8 mouse cellular contexts compared by ENCODE assay signal in genomic region chr4:91379559-91379958, GRCm38 (mm10). TPM values are rescaled to one million over a fixed set of nuclear protein-coding genes. Genes with fewer than 3 reads are reported as not detected.
DNase-seq lines count a peak whose midpoint lies in the region; ATAC-seq and TF ChIP-seq lines count a peak whose summit lies in the region.

No protein-coding gene starts in this region.

- H3K36me3 ChIP-seq in embryonic facial prominence, embryonic 13.5 days, result no peaks in the 10 kb centered on the region
- no peaks in the 10 kb centered on the region for H3K36me3 ChIP-seq in limb, embryonic 11.5 days (ENCODE audit: control insufficient read depth, insufficient read depth, low read length)
- H3K36me3 ChIP-seq in stomach, postnatal 0 days (ENCODE audit: control insufficient read depth, insufficient read depth, low read length), result no peaks in the 10 kb centered on the region

- intact Hi-C loops in left cerebral cortex, adult 2 months (cut with DNase I), result loop anchor here (10.0 kb wide), 4 partner anchors 115 to 1205 kb away; no protein-coding TSS in a partner anchor

- no peak for TF ChIP-seq EP300 in stomach, postnatal 0 days (optimal IDR thresholded peaks at IDR 0.05)

- under 1% methylated on average over 9 of the region's 9 CpGs for WGBS in embryonic facial prominence, embryonic 13.5 days
- WGBS in limb, embryonic 11.5 days, result 0% methylated on average over 9 of the region's 9 CpGs
- 0% methylated on average over 9 of the region's 9 CpGs for WGBS in stomach, postnatal 0 days

- no peaks in the 10 kb centered on the region for H3K9me3 ChIP-seq in embryonic facial prominence, embryonic 13.5 days
- no peaks in the 10 kb centered on the region for H3K9me3 ChIP-seq in limb, embryonic 11.5 days (ENCODE audit: control insufficient read depth, low read length)
- H3K9me3 ChIP-seq in stomach, postnatal 0 days (ENCODE audit: control insufficient read depth, low read length), result no peaks in the 10 kb centered on the region

- peak; percentile 49 for TF ChIP-seq CTCF in stomach, postnatal 0 days (IDR thresholded peaks at IDR 0.05; ENCODE audit: low read depth)
- no peak for TF ChIP-seq CTCF in left cerebral cortex, adult 2 months (IDR thresholded peaks at IDR 0.05)

- H3K4me2 ChIP-seq in embryonic facial prominence, embryonic 13.5 days, result peak overlapping the region; percentile 17; the same call in 1 of the 2 replicates
- no peak overlapping the region for H3K4me2 ChIP-seq in limb, embryonic 11.5 days (ENCODE audit: low read depth, severe bottlenecking)
- H3K4me2 ChIP-seq in stomach, postnatal 0 days (replicated peaks; ENCODE audit: low read depth), result no peak overlapping the region

- H3K27ac ChIP-seq in embryonic facial prominence, embryonic 13.5 days, result no peak overlapping the region
- no peak overlapping the region for H3K27ac ChIP-seq in limb, embryonic 11.5 days (replicated peaks; ENCODE audit: low read depth, low read length)
- H3K27ac ChIP-seq in stomach, postnatal 0 days (replicated peaks), result no peak overlapping the region
- no peak overlapping the region for H3K27ac ChIP-seq in left cerebral cortex, adult 2 months

- ATAC-seq in embryonic facial prominence, embryonic 13.5 days (ENCODE audit: insufficient number of reproducible peaks, insufficient read depth, low FRiP score, low TSS enrichment, low read depth), result no peak
- ATAC-seq in limb, embryonic 11.5 days (ENCODE audit: insufficient number of reproducible peaks, low FRiP score, low TSS enrichment, low read depth), result no peak
- no peak for ATAC-seq in stomach, postnatal 0 days (ENCODE audit: low FRiP score, low TSS enrichment)
- no peak for ATAC-seq in megakaryocyte-erythroid progenitor cell, adult 5-6 weeks (replicated peaks; ENCODE audit: low FRiP score, low TSS enrichment, poor library complexity, severe bottlenecking)

- peaks cover 17% of the 10 kb centered on the region for H3K4me1 ChIP-seq in embryonic facial prominence, embryonic 13.5 days
- peaks cover 2% of the 10 kb centered on the region; the same call in 1 of the 2 replicates for H3K4me1 ChIP-seq in limb, embryonic 11.5 days (ENCODE audit: control insufficient read depth, insufficient read depth, low read length)
- H3K4me1 ChIP-seq in stomach, postnatal 0 days (replicated peaks; ENCODE audit: control insufficient read depth, insufficient read depth), result 0 out of 2 replicates have a peak, but pooled peaks cover 5% of the 10 kb centered on the region

- H3K9ac ChIP-seq in embryonic facial prominence, embryonic 13.5 days, result no peak overlapping the region
- no peak overlapping the region for H3K9ac ChIP-seq in limb, embryonic 11.5 days (ENCODE audit: low read length)
- no peak overlapping the region for H3K9ac ChIP-seq in stomach, postnatal 0 days (ENCODE audit: low read length)

- H3K27me3 ChIP-seq in embryonic facial prominence, embryonic 13.5 days, result peaks cover 41% of the 10 kb centered on the region
- peaks cover 15% of the 10 kb centered on the region for H3K27me3 ChIP-seq in limb, embryonic 11.5 days (ENCODE audit: control insufficient read depth, insufficient read depth, low read length)
- peaks cover 10% of the 10 kb centered on the region; the same call in 1 of the 2 replicates for H3K27me3 ChIP-seq in stomach, postnatal 0 days (ENCODE audit: control insufficient read depth, insufficient read depth, low read length)

- DNase-seq in lung, postnatal 10 days, result peak; percentile 9
- no peak for DNase-seq in lung, postnatal 14 days
- DNase-seq in limb, embryonic 11.5 days (ENCODE audit: low spot score), result peak; percentile 56
- no peak for DNase-seq in stomach, postnatal 0 days (ENCODE audit: low spot score)
- DNase-seq in left cerebral cortex, adult 2 months (ENCODE audit: extremely low spot score in 1 of 2, low spot score in 2 of 2), result no peak
- DNase-seq in thymus, postnatal 14 days, result no peak

- H3K4me3 ChIP-seq in embryonic facial prominence, embryonic 13.5 days, result no peak overlapping the region
- H3K4me3 ChIP-seq in limb, embryonic 11.5 days (ENCODE audit: low read depth, low read length), result no peak overlapping the region
- no peak overlapping the region for H3K4me3 ChIP-seq in stomach, postnatal 0 days (ENCODE audit: low read depth, low read length)
- H3K4me3 ChIP-seq in left cerebral cortex, adult 2 months, result no peak overlapping the region

RNA-seq across cellular contexts. Expression of gene Elavl2, which starts 21.0 kb away (rescaled TPM):
- polyA plus RNA-seq in embryonic facial prominence, embryonic 13.5 days (2015; fragmentation: Nextera tagmentation; extraction: Ambion mirVana), result 4.6 and 6.1 TPM in 2 replicates
- 4.2 and 4.5 TPM in 2 replicates for polyA plus RNA-seq in limb, embryonic 11.5 days (2014; fragmentation: Nextera tagmentation; extraction: Ambion mirVana)
- 1.5 and 1.9 TPM in 2 replicates for polyA plus RNA-seq in stomach, postnatal 0 days (2015; fragmentation: Nextera tagmentation; extraction: Ambion mirVana)
- 100 to 1,000 TPM; 104 to 114 TPM for total RNA-seq in left cerebral cortex, adult 2 months (2021)
- 0.20 TPM in 1 of 2 replicates, not detected in the other for total RNA-seq in megakaryocyte-erythroid progenitor cell, adult 5-6 weeks (2014; fragmentation: Nextera tagmentation)
- 4.0 TPM in 1 of 2 replicates, not detected in the other for total RNA-seq in megakaryocyte-erythroid progenitor cell, adult 5-6 weeks (2017)

Comparison
In these comparisons a context has a peak if more than half of its experiments do, and no peak if none do; other contexts are left out.
1. DNase-seq: peak in lung, postnatal 10 days (single experiment) and limb, embryonic 11.5 days (single experiment); none in lung, postnatal 14 days (single experiment), stomach, postnatal 0 days (single experiment), left cerebral cortex, adult 2 months (0 of 2) and thymus, postnatal 14 days (single experiment).